In the genomic region with DNA sequence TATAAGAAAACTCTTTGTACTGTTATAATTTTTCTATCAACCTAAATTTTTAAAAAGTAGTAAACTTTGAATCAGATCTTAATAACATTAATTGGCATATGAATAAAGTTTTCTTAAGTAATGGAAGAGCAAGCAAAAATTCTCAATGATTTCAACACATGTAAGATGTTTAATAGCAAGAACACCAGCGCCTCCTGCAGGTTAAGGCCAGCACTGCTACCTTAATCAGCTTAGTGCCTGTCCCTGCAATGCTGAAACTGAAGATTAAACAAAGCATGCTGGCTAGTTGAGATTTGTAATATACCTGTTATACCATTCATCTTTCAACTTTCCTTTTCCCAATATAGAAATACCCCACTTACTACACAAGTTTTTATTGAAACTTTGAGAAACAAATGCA, we compare ENCODE assay signal across 8 mouse cellular contexts. TPM values are rescaled to one million over a fixed set of nuclear protein-coding genes. Genes with fewer than 3 reads are reported as not detected.
A peak's percentile ranks its signal among the peaks of the same experiment; 100 is the strongest.
DNase-seq lines count a peak whose midpoint lies in the region; ATAC-seq and TF ChIP-seq lines count a peak whose summit lies in the region.

No protein-coding gene starts in this region.

- no peak for TF ChIP-seq EP300 in heart, postnatal 0 days (IDR thresholded peaks at IDR 0.05; ENCODE audit: low read depth)

- DNase-seq in ES-E14 (ENCODE audit: low read depth, low spot score) = peak; percentile 68
- peak; percentile 75 to 81 for DNase-seq in adrenal gland, adult 18-20 months (ENCODE audit: low spot score in 2 of 2)
- peak; percentile 62 for DNase-seq in embryo, embryonic 11.5 days (ENCODE audit: low read depth, low spot score)
- peak; percentile 74 for DNase-seq in heart, postnatal 0 days (ENCODE audit: low spot score)
- peak; percentile 77 to 88 for DNase-seq in layer of hippocampus, postnatal 14 days (ENCODE audit: low spot score in 2 of 2)
- DNase-seq in right cerebral cortex, postnatal 4 days = peak; percentile 92
- no peak for DNase-seq in yolk sac, embryonic 10.5 days (ENCODE audit: low spot score)

- peaks cover 38% of the 10 kb centered on the region for H3K36me3 ChIP-seq in ES-E14 (ENCODE audit: control insufficient read depth, insufficient read depth, low read length, poor library complexity, severe bottlenecking)
- peaks cover 67% of the 10 kb centered on the region for H3K36me3 ChIP-seq in heart, postnatal 0 days (replicated peaks; ENCODE audit: control insufficient read depth, insufficient read depth, low read length)

- no peaks in the 10 kb centered on the region; a peak in 1 of 4 replicates for H3K4me1 ChIP-seq in ES-E14 (ENCODE audit: control insufficient read depth in 2 of 2, insufficient read depth in 2 of 2, low read length in 2 of 2, poor library complexity in 1 of 2)
- no peaks in the 10 kb centered on the region for H3K4me1 ChIP-seq in heart, postnatal 0 days (ENCODE audit: control insufficient read depth, insufficient read depth)

- no peak overlapping the region for H3K4me2 ChIP-seq in heart, postnatal 0 days (ENCODE audit: low read depth, low read length)

- H3K4me3 ChIP-seq in ES-E14 (ENCODE audit: insufficient read depth in 1 of 2, low read depth in 1 of 2, low read length in 2 of 2, poor library complexity in 1 of 2, severe bottlenecking in 1 of 2) = no peak overlapping the region
- H3K4me3 ChIP-seq in heart, postnatal 0 days (ENCODE audit: low read depth, low read length) = no peak overlapping the region

- H3K9ac ChIP-seq in ES-E14 (ENCODE audit: insufficient read depth, low read depth, low read length, poor library complexity, severe bottlenecking) = no peak overlapping the region
- H3K9ac ChIP-seq in heart, postnatal 0 days (replicated peaks; ENCODE audit: low read depth, low read length) = no peak overlapping the region

- no peaks in the 10 kb centered on the region for H3K27me3 ChIP-seq in heart, postnatal 0 days (ENCODE audit: control insufficient read depth, insufficient read depth, low read length)

- no peaks in the 10 kb centered on the region for H3K9me3 ChIP-seq in ES-E14 (ENCODE audit: control insufficient read depth, insufficient read depth, low read depth, low read length)
- no peaks in the 10 kb centered on the region for H3K9me3 ChIP-seq in heart, postnatal 0 days (replicated peaks; ENCODE audit: control insufficient read depth, low read length)

- ATAC-seq in heart, postnatal 0 days (ENCODE audit: insufficient read depth, low read depth) = no peak
- peak; percentile 82 for ATAC-seq in megakaryocyte, adult 5-6 weeks (ENCODE audit: poor library complexity, severe bottlenecking)

- WGBS in heart, postnatal 0 days = 6% methylated on average over 1 of the region's 1 CpGs

- in situ Hi-C loops in ES-E14 (cut with MboI; ENCODE audit: low sequenced_read_pairs in 2 of 2, unreplicated experiment in 2 of 2) = loop anchor here (5.0 kb wide), 2 partner anchors 51 to 111 kb away; no protein-coding TSS in a partner anchor

- no peak overlapping the region for H3K27ac ChIP-seq in ES-E14 (ENCODE audit: insufficient read depth, low read depth, low read length, poor library complexity, severe bottlenecking)
- no peak overlapping the region for H3K27ac ChIP-seq in heart, postnatal 0 days (ENCODE audit: low read depth)

- peak; percentile 91 for TF ChIP-seq CTCF in heart, postnatal 0 days (IDR thresholded peaks at IDR 0.05; ENCODE audit: low read depth)

TF ChIP-seq in ES-E14, 5 proteins besides CTCF, POLR2A, EP300 and RAD21:
- TF ChIP-seq ZNF384 (IDR thresholded peaks at IDR 0.05; ENCODE audit: low read depth, low read length) = no peak
- TF ChIP-seq ZC3H11A (IDR thresholded peaks at IDR 0.05; ENCODE audit: borderline replicate concordance, low read depth, low read length) = peak; percentile 77

RNA-seq across cellular contexts. Expression of a gene that starts 5.7 kb away (rescaled TPM):
- total RNA-seq in ES-E14 (2012; rRNA removed) = 87.8 and 118 TPM in 2 replicates
- 10 to 100 TPM; 70.4 to 77.9 TPM for total RNA-seq in adrenal gland, adult 18-20 months (2021)
- 61.8 and 73.8 TPM in 2 replicates for total RNA-seq in heart, postnatal 0 days (2014; rRNA removed; ENCODE audit: low replicate concordance)
- polyA plus RNA-seq in heart, postnatal 0 days (2015; fragmentation: Nextera tagmentation; extraction: Ambion mirVana) = 177 and 183 TPM in 2 replicates
- 10 to 100 TPM; 55.6 to 59.1 TPM for total RNA-seq in layer of hippocampus, postnatal 14 days (2021)
- total RNA-seq in megakaryocyte, adult 5-6 weeks (2015) = 128 and 137 TPM in 2 replicates
- total RNA-seq in megakaryocyte, adult 5-6 weeks (2017) = 102 and 108 TPM in 2 replicates
